Mouse (Mus musculus) heart, postnatal 0 days (tissue): ENCODE data around the gene 1700031F05Rik. TPM values are rescaled to one million over a fixed set of nuclear protein-coding genes. Genes with fewer than 3 reads are reported as not detected.
"Not testable (repeated sequence)": the region's sequence is repeated elsewhere in the genome, so short reads cannot be mapped to it uniquely, and the experiment has no call there.

ENCODE experiments used
- ATAC-seq: fragments of 200-750 bp; cut with Nextera tagmentation; 2 replicates; pipeline ENCODE4 v1.8.0; 2017; ENCODE audit warnings: low read depth, moderate number of reproducible peaks, moderate library complexity; ENCODE audit not compliant: insufficient read depth
- DNase-seq: peaks from one replicate; pipeline ENCODE4 v3.0.0-alpha.2; 2016; ENCODE audit warnings: low spot score
- H3K27ac ChIP-seq: fragments of 300-500 bp; sonication (generic); 2 replicates; pipeline ENCODE4 v1.5.1; 2014; ENCODE audit warnings: low read depth, mild to moderate bottlenecking
- H3K27me3 ChIP-seq: fragments of 300-500 bp; sonication (generic); 2 replicates; pipeline ENCODE4 v1.6.1; 2014; ENCODE audit warnings: low read length, mixed read lengths; ENCODE audit not compliant: control insufficient read depth, insufficient read depth
- H3K36me3 ChIP-seq: fragments of 300-500 bp; sonication (generic); replicated peaks from 2 replicates; pipeline ENCODE4 v1.6.1; 2014; ENCODE audit warnings: low read length, mixed read lengths; ENCODE audit not compliant: control insufficient read depth, insufficient read depth
- H3K4me1 ChIP-seq: fragments of 300-500 bp; sonication (generic); 2 replicates; pipeline ENCODE4 v1.6.1; 2014; ENCODE audit warnings: antibody characterized with exemption; ENCODE audit not compliant: control insufficient read depth, insufficient read depth
- H3K4me2 ChIP-seq: fragments of 300-500 bp; sonication (generic); 2 replicates; pipeline ENCODE4 v1.6.1; 2014; ENCODE audit warnings: low read depth, mild to moderate bottlenecking, low read length, moderate library complexity
- H3K4me3 ChIP-seq: fragments of 300-500 bp; sonication (generic); 2 replicates; pipeline ENCODE4 v1.5.1; 2014; ENCODE audit warnings: low read depth, low read length
- H3K9ac ChIP-seq: fragments of 300-500 bp; sonication (generic); replicated peaks from 2 replicates; pipeline ENCODE4 v1.6.1; 2014; ENCODE audit warnings: low read depth, low read length, mixed read lengths
- H3K9me3 ChIP-seq: fragments of 300-500 bp; sonication (generic); replicated peaks from 2 replicates; pipeline ENCODE4 v1.6.1; 2016; ENCODE audit warnings: low read length; ENCODE audit not compliant: control insufficient read depth
- CTCF ChIP-seq: IDR thresholded peaks from 2 replicates; pipeline ENCODE4 v1.5.1; 2016; ENCODE audit warnings: antibody characterized with exemption, control low read depth, low read depth
- EP300 ChIP-seq: IDR thresholded peaks from 2 replicates; pipeline ENCODE4 v1.6.1; 2016; ENCODE audit warnings: antibody characterized with exemption, low read depth
- WGBS: fragments of 180-500 bp; shearing (Covaris S2); extraction: QIAGEN DNeasy Blood & Tissue Kit; methylation state at CpG from one replicate; pipeline ENCODE4 v1.1.7; 2014; 5-methylcytosine and 5-hydroxymethylcytosine counted together
- polyA plus RNA-seq: library from polyadenylated mRNA; unstranded; fragments of >200 nt; fragmentation: Nextera tagmentation; extraction: Ambion mirVana; gene quantifications from 2 replicates; pipeline ENCODE4 v1.2.1, GENCODE M21; 2015
- total RNA-seq: library from RNA; depleted of rRNA; stranded (reverse); fragments of >200 nt; gene quantifications from 2 replicates; pipeline ENCODE4 v1.2.3, GENCODE M21; 2014; ENCODE audit warnings: low replicate concordance; rRNA removed

Gene 1700031F05Rik
- total RNA-seq: not detected in 2 replicates
- polyA plus RNA-seq: not detected in 2 replicates

- ATAC-seq: no peak
- Histone ChIP-seq H3K36me3 (no peaks in the 10 kb centered on the region), H3K27me3 (no peaks in the 10 kb centered on the region), H3K9ac (no peak within 1 kb of the TSS), H3K27ac (no peak within 1 kb of the TSS), H3K9me3 (no peaks in the 10 kb centered on the region), H3K4me1 (no peaks in the 10 kb centered on the region), H3K4me3 (no peak within 1 kb of the TSS), H3K4me2 (no peak within 1 kb of the TSS)
- no peak for TF ChIP-seq CTCF
- 81% methylated on average over 6 of the region's 6 CpGs for WGBS
- DNase-seq: no peak
These were observed at the start of gene 1700031F05Rik for GRCm38 (mm10) chrX:102867871-102868270. Gene 1700031F05Rik, minus strand, starts transcription at chrX:102867971.

GRCm38 (mm10) chrX:102914823-102915222 is 47.1 kb upstream of the 1700031F05Rik start:
- H3K27me3 ChIP-seq, H3K4me2 ChIP-seq, ATAC-seq, H3K4me1 ChIP-seq, H3K27ac ChIP-seq, DNase-seq, H3K9ac ChIP-seq, H3K9me3 ChIP-seq, H3K4me3 ChIP-seq, H3K36me3 ChIP-seq: not testable (repeated sequence)
- 69% methylated on average over 1 of the region's 1 CpGs for WGBS

GRCm38 (mm10) chrX:102908587-102908986 is 40.8 kb upstream of the 1700031F05Rik start, which contains the start of the genes Dmrtc1a and 1700011M02Rik:
Gene Dmrtc1a, minus strand, starts transcription at chrX:102908687.
Gene 1700011M02Rik, plus strand, starts transcription at chrX:102908905.
- not testable (repeated sequence) for H3K9me3 ChIP-seq, H3K27ac ChIP-seq, H3K4me1 ChIP-seq, ATAC-seq, H3K9ac ChIP-seq, H3K36me3 ChIP-seq, H3K4me2 ChIP-seq, H3K27me3 ChIP-seq, DNase-seq, H3K4me3 ChIP-seq
- WGBS: 80% methylated on average over 6 of the region's 9 CpGs

- not testable (repeated sequence) for ATAC-seq, H3K9ac ChIP-seq, H3K4me2 ChIP-seq, H3K27me3 ChIP-seq, H3K27ac ChIP-seq, H3K36me3 ChIP-seq, H3K9me3 ChIP-seq, DNase-seq, H3K4me3 ChIP-seq, H3K4me1 ChIP-seq
- 100% methylated on average over 1 of the region's 13 CpGs for WGBS
These were observed 13.3 kb downstream of the 1700031F05Rik start, which contains the start of gene Dmrtc1c2 for GRCm38 (mm10) chrX:102854516-102854915. Gene Dmrtc1c2, minus strand, starts transcription at chrX:102854616.

- H3K9ac ChIP-seq: no peak overlapping the region
- ATAC-seq (no peak), DNase-seq (no peak)
- TF ChIP-seq EP300: no peak
- no peak for TF ChIP-seq CTCF
- H3K9me3 ChIP-seq: no peaks in the 10 kb centered on the region
- H3K36me3 ChIP-seq: no peaks in the 10 kb centered on the region
- H3K27me3 ChIP-seq: no peaks in the 10 kb centered on the region
- no peak overlapping the region for H3K27ac ChIP-seq
- 49% methylated on average over 4 of the region's 4 CpGs for WGBS
- no peak overlapping the region for H3K4me2 ChIP-seq
- H3K4me3 ChIP-seq: no peak overlapping the region
- no peaks in the 10 kb centered on the region for H3K4me1 ChIP-seq
These were observed 55.5 kb downstream of the 1700031F05Rik start for GRCm38 (mm10) chrX:102812311-102812710.

Other genes with a start within 250 kb of the 1700031F05Rik start
- 10.3 and 15.3 TPM in 2 replicates for gene Phka1, start 223.7 kb downstream of the 1700031F05Rik start, total RNA-seq
- 7.2 and 8.2 TPM in 2 replicates for gene Phka1, start 223.7 kb downstream of the 1700031F05Rik start, polyA plus RNA-seq
- gene Gm3880, start 181.0 kb downstream of the 1700031F05Rik start, total RNA-seq: not detected in 2 replicates
- gene Gm3880, start 181.0 kb downstream of the 1700031F05Rik start, polyA plus RNA-seq: not detected in 2 replicates
- not detected in 2 replicates for gene Gm9112, start 160.3 kb downstream of the 1700031F05Rik start, total RNA-seq
- not detected in 2 replicates for gene Gm9112, start 160.3 kb downstream of the 1700031F05Rik start, polyA plus RNA-seq
- gene Dmrtc1b, start 160.1 kb downstream of the 1700031F05Rik start, total RNA-seq: not detected in 2 replicates
- gene Dmrtc1b, start 160.1 kb downstream of the 1700031F05Rik start, polyA plus RNA-seq: not detected in 2 replicates
- not detected in 2 replicates for gene Dmrtc1c1, start 65.0 kb downstream of the 1700031F05Rik start, total RNA-seq
- gene Dmrtc1c1, start 65.0 kb downstream of the 1700031F05Rik start, polyA plus RNA-seq: not detected in 2 replicates
- not detected in 2 replicates for gene Dmrtc1c2, start 13.4 kb downstream of the 1700031F05Rik start, total RNA-seq
- not detected in 2 replicates for gene Dmrtc1c2, start 13.4 kb downstream of the 1700031F05Rik start, polyA plus RNA-seq
- 1.4 TPM in 1 of 2 replicates, not detected in the other for gene Dmrtc1a, start 40.7 kb upstream of the 1700031F05Rik start, total RNA-seq
- 0.15 and 0.18 TPM in 2 replicates for gene Dmrtc1a, start 40.7 kb upstream of the 1700031F05Rik start, polyA plus RNA-seq
- gene 1700011M02Rik, start 40.9 kb upstream of the 1700031F05Rik start, total RNA-seq: not detected in 2 replicates
- not detected in 2 replicates for gene 1700011M02Rik, start 40.9 kb upstream of the 1700031F05Rik start, polyA plus RNA-seq
- not detected in 2 replicates for gene 1700018G05Rik, start 60.4 kb upstream of the 1700031F05Rik start, total RNA-seq
- not detected in 2 replicates for gene 1700018G05Rik, start 60.4 kb upstream of the 1700031F05Rik start, polyA plus RNA-seq